ENCODE assay signal across 20 mouse cellular contexts in genomic region chr5:37310026-37310425, GRCm38 (mm10). TPM values are rescaled to one million over a fixed set of nuclear protein-coding genes. Genes with fewer than 3 reads are reported as not detected.
"Had no signal": no experiment of that assay in that cellular context is flagged by ENCODE, and none has a peak within 500 bp of the region (broad histone marks: within the 10 kb centered on the region; RNA-seq: fewer than 3 reads in every experiment).

No protein-coding gene starts in this region.

- H3K9me3 ChIP-seq: midbrain, embryonic 12.5 days; neural tube, embryonic 15.5 days had no signal

- H3K4me1 ChIP-seq: midbrain, embryonic 10.5 days; midbrain, embryonic 12.5 days; neural tube, embryonic 13.5 days; neural tube, embryonic 15.5 days had no signal

- H3K4me3 ChIP-seq: midbrain, embryonic 10.5 days; midbrain, embryonic 12.5 days; myocyte; neural tube, embryonic 13.5 days; neural tube, embryonic 15.5 days had no signal

- H3K27me3 ChIP-seq: midbrain, embryonic 12.5 days; neural tube, embryonic 13.5 days; neural tube, embryonic 15.5 days had no signal

- H3K4me2 ChIP-seq: lung, embryonic 14.5 days; midbrain, embryonic 12.5 days; neural tube, embryonic 13.5 days; neural tube, embryonic 15.5 days had no signal

- DNase-seq: lung, embryonic 14.5 days; lung, postnatal 10 days; lung, postnatal 4 days; midbrain, embryonic 14.5 days; retina, postnatal 1 day; right cerebral cortex, adult 18-20 months; right cerebral cortex, postnatal 25 days; right cerebral cortex, postnatal 4 days; spleen, adult 18-20 months; thymus, adult 18-20 months; thymus, postnatal 14 days; thymus, postnatal 36 days had no signal

- H3K9ac ChIP-seq: lung, embryonic 14.5 days; midbrain, embryonic 12.5 days; neural tube, embryonic 13.5 days; neural tube, embryonic 15.5 days had no signal

- H3K27ac ChIP-seq: midbrain, embryonic 10.5 days; midbrain, embryonic 12.5 days; neural tube, embryonic 13.5 days; neural tube, embryonic 15.5 days had no signal

- ATAC-seq: midbrain, embryonic 16.5 days had no signal

RNA-seq across cellular contexts. Expression of gene Evc, which starts 26.7 kb away (rescaled TPM):
- total RNA-seq: megakaryocyte, adult 5-6 weeks; megakaryocyte-erythroid progenitor cell, adult 5-6 weeks had no signal

RNA-seq across cellular contexts. Expression of gene Evc2, which starts 28.3 kb away (rescaled TPM):
- total RNA-seq: megakaryocyte, adult 5-6 weeks; megakaryocyte-erythroid progenitor cell, adult 5-6 weeks had no signal
